Mouse (Mus musculus) inflammation-experienced regulatory T-cells, adult 6 months (primary cell): Measurements from ENCODE around the gene Dhx58. TPM values are rescaled to one million over a fixed set of nuclear protein-coding genes. Genes with fewer than 3 reads are reported as not detected.
"Not testable (repeated sequence)": the region's sequence is repeated elsewhere in the genome, so short reads cannot be mapped to it uniquely, and the experiment has no call there.

ENCODE experiments used
- ATAC-seq: one replicate; pipeline ENCODE4 v1.8.0; 2017
- polyA plus RNA-seq, 3 experiments: library from polyadenylated mRNA; unstranded; fragments of 100-300 nt; shearing (Covaris generic); gene quantifications; one replicate each; pipeline ENCODE4 v1.2.1; 2017

Dhx58 gene
- polyA plus RNA-seq, 3 experiments from 2014 or later = 27.4 to 48.6 (median 29.4) TPM

- no peak for ATAC-seq
Observed at GRCm38 (mm10) chr11:100700710-100701109, 3.4 kb downstream of the Dhx58 start.

GRCm38 (mm10) chr11:100697921-100698320 is 6.2 kb downstream of the Dhx58 start:
- no peak for ATAC-seq

GRCm38 (mm10) chr11:100694926-100695325 is 9.1 kb downstream of the Dhx58 start:
- ATAC-seq = no peak

GRCm38 (mm10) chr11:100693154-100693553 is 10.9 kb downstream of the Dhx58 start:
- no peak for ATAC-seq

- ATAC-seq = peak; percentile 46
Observed at GRCm38 (mm10) chr11:100692164-100692616, 11.9 kb downstream of the Dhx58 start, which contains the start of gene Zfp385c. Gene Zfp385c, minus strand, starts transcription at chr11:100692455.

- ATAC-seq = no peak
Observed at GRCm38 (mm10) chr11:100690389-100690788, 13.7 kb downstream of the Dhx58 start.

GRCm38 (mm10) chr11:100688443-100688842 is 15.6 kb downstream of the Dhx58 start:
- no peak for ATAC-seq

- no peak for ATAC-seq
Observed at GRCm38 (mm10) chr11:100687265-100687664, 16.8 kb downstream of the Dhx58 start.

GRCm38 (mm10) chr11:100685371-100685770 is 18.7 kb downstream of the Dhx58 start:
- no peak for ATAC-seq

- no peak for ATAC-seq
Observed at GRCm38 (mm10) chr11:100684084-100684483, 20.0 kb downstream of the Dhx58 start.

- ATAC-seq = no peak
Observed at GRCm38 (mm10) chr11:100682526-100682925, 21.5 kb downstream of the Dhx58 start.

GRCm38 (mm10) chr11:100681826-100682225 is 22.2 kb downstream of the Dhx58 start:
- ATAC-seq = no peak

GRCm38 (mm10) chr11:100677810-100678209 is 26.3 kb downstream of the Dhx58 start:
- ATAC-seq = no peak

- ATAC-seq = no peak
Observed at GRCm38 (mm10) chr11:100673169-100673568, 30.9 kb downstream of the Dhx58 start.

GRCm38 (mm10) chr11:100671956-100672355 is 32.1 kb downstream of the Dhx58 start:
- ATAC-seq = no peak

GRCm38 (mm10) chr11:100671049-100671448 is 33.0 kb downstream of the Dhx58 start:
- no peak for ATAC-seq

GRCm38 (mm10) chr11:100659806-100660205 is 44.3 kb downstream of the Dhx58 start:
- no peak for ATAC-seq

GRCm38 (mm10) chr11:100656458-100656857 is 47.6 kb downstream of the Dhx58 start:
- no peak for ATAC-seq

GRCm38 (mm10) chr11:100655589-100655988 is 48.5 kb downstream of the Dhx58 start:
- ATAC-seq = not testable (repeated sequence)

GRCm38 (mm10) chr11:100651748-100652147 is 52.3 kb downstream of the Dhx58 start:
- no peak for ATAC-seq

- ATAC-seq = no peak
Observed at GRCm38 (mm10) chr11:100651205-100651604, 52.9 kb downstream of the Dhx58 start.

GRCm38 (mm10) chr11:100648405-100648804 is 55.7 kb downstream of the Dhx58 start:
- no peak for ATAC-seq

GRCm38 (mm10) chr11:100646265-100646664 is 57.8 kb downstream of the Dhx58 start:
- ATAC-seq = no peak
